Mouse (Mus musculus): Measurements from ENCODE around the gene Dab1. TPM values are rescaled to one million over a fixed set of nuclear protein-coding genes. Genes with fewer than 3 reads are reported as not detected.

Gene Dab1
- polyA plus RNA-seq, 2 experiments: 0.19 to 0.34 TPM

GRCm38 (mm10) chr4:104680475-104680874, 1061.3 kb downstream of the Dab1 start:
- DNase-seq (ENCODE audit: low read depth in 3 of 3, low spot score in 3 of 3) (no peak), ATAC-seq (ENCODE audit: insufficient read depth) (no peak)
- Histone ChIP-seq H3K36me3 (replicated peaks; ENCODE audit: control insufficient read depth, insufficient read depth, low read depth) (no peaks in the 10 kb centered on the region), H3K9ac (replicated peaks) (no peak overlapping the region), H3K27ac (no peak overlapping the region), H3K4me2 (ENCODE audit: low read depth) (no peak overlapping the region), H3K9me3 (ENCODE audit: control insufficient read depth, low read length) (no peaks in the 10 kb centered on the region), H3K4me3 (ENCODE audit: insufficient read depth in 1 of 2, low read depth in 2 of 2, low read length in 2 of 2) (no peak overlapping the region), H3K27me3 (ENCODE audit: control insufficient read depth, insufficient read depth, low read length) (no peaks in the 10 kb centered on the region), H3K4me1 (replicated peaks; ENCODE audit: control insufficient read depth in 2 of 2, insufficient read depth in 2 of 2, low read length in 1 of 2) (no peaks in the 10 kb centered on the region)
- WGBS (ENCODE audit: insufficient replicate concordance): 60% methylated on average over 4 of the region's 4 CpGs
- TF ChIP-seq EP300 (IDR thresholded peaks at IDR 0.05; ENCODE audit: low read depth): no peak
- no peak for TF ChIP-seq CTCF (IDR thresholded peaks at IDR 0.05; ENCODE audit: low read depth)

- Histone ChIP-seq H3K9ac (replicated peaks) (no peak overlapping the region), H3K4me3 (ENCODE audit: insufficient read depth in 1 of 2, low read depth in 2 of 2, low read length in 2 of 2) (no peak overlapping the region), H3K27me3 (ENCODE audit: control insufficient read depth, insufficient read depth, low read length) (no peaks in the 10 kb centered on the region), H3K36me3 (replicated peaks; ENCODE audit: control insufficient read depth, insufficient read depth, low read depth) (no peaks in the 10 kb centered on the region), H3K27ac (no peak overlapping the region), H3K9me3 (ENCODE audit: control insufficient read depth, low read length) (no peaks in the 10 kb centered on the region), H3K4me1 (replicated peaks; ENCODE audit: control insufficient read depth in 2 of 2, insufficient read depth in 2 of 2, low read length in 1 of 2) (no peaks in the 10 kb centered on the region), H3K4me2 (ENCODE audit: low read depth) (no peak overlapping the region)
- ATAC-seq (ENCODE audit: insufficient read depth) (no peak), DNase-seq (ENCODE audit: low read depth in 3 of 3, low spot score in 3 of 3) (no peak)
- TF ChIP-seq CTCF (IDR thresholded peaks at IDR 0.05; ENCODE audit: low read depth): no peak
- no peak for TF ChIP-seq EP300 (IDR thresholded peaks at IDR 0.05; ENCODE audit: low read depth)
- 54% methylated on average over 18 of the region's 18 CpGs for WGBS (ENCODE audit: insufficient replicate concordance)
These were observed 1067.1 kb downstream of the Dab1 start for GRCm38 (mm10) chr4:104686137-104686809.

- no peak for TF ChIP-seq EP300 (IDR thresholded peaks at IDR 0.05; ENCODE audit: low read depth)
- TF ChIP-seq CTCF (IDR thresholded peaks at IDR 0.05; ENCODE audit: low read depth): no peak
- no peak for DNase-seq (ENCODE audit: low read depth in 3 of 3, low spot score in 3 of 3)
- ATAC-seq (ENCODE audit: insufficient read depth): no peak
- H3K4me3 ChIP-seq (ENCODE audit: insufficient read depth in 1 of 2, low read depth in 2 of 2, low read length in 2 of 2): no peak overlapping the region
- no peaks in the 10 kb centered on the region for H3K9me3 ChIP-seq (ENCODE audit: control insufficient read depth, low read length)
- no peak overlapping the region for H3K27ac ChIP-seq
- no peak overlapping the region for H3K9ac ChIP-seq (replicated peaks)
- H3K27me3 ChIP-seq (ENCODE audit: control insufficient read depth, insufficient read depth, low read length): no peaks in the 10 kb centered on the region
- H3K4me2 ChIP-seq (ENCODE audit: low read depth): no peak overlapping the region
- H3K4me1 ChIP-seq (replicated peaks; ENCODE audit: control insufficient read depth in 2 of 2, insufficient read depth in 2 of 2, low read length in 1 of 2): no peaks in the 10 kb centered on the region
- WGBS (ENCODE audit: insufficient replicate concordance): 48% methylated on average over 3 of the region's 3 CpGs
- no peaks in the 10 kb centered on the region for H3K36me3 ChIP-seq (replicated peaks; ENCODE audit: control insufficient read depth, insufficient read depth, low read depth)
These were observed 1069.9 kb downstream of the Dab1 start for GRCm38 (mm10) chr4:104689047-104689446.

- no peak for DNase-seq (ENCODE audit: low read depth in 3 of 3, low spot score in 3 of 3)
- no peaks in the 10 kb centered on the region for H3K9me3 ChIP-seq (ENCODE audit: control insufficient read depth, low read length)
- no peak for TF ChIP-seq EP300 (IDR thresholded peaks at IDR 0.05; ENCODE audit: low read depth)
- TF ChIP-seq CTCF (IDR thresholded peaks at IDR 0.05; ENCODE audit: low read depth): no peak
- H3K4me3 ChIP-seq (ENCODE audit: insufficient read depth in 1 of 2, low read depth in 2 of 2, low read length in 2 of 2): no peak overlapping the region
- H3K4me2 ChIP-seq (ENCODE audit: low read depth): no peak overlapping the region
- H3K27me3 ChIP-seq (ENCODE audit: control insufficient read depth, insufficient read depth, low read length): no peaks in the 10 kb centered on the region
- H3K4me1 ChIP-seq (replicated peaks; ENCODE audit: control insufficient read depth in 2 of 2, insufficient read depth in 2 of 2, low read length in 1 of 2): no peaks in the 10 kb centered on the region
- WGBS (ENCODE audit: insufficient replicate concordance): 73% methylated on average over 7 of the region's 7 CpGs
- no peak for ATAC-seq (ENCODE audit: insufficient read depth)
- H3K9ac ChIP-seq (replicated peaks): no peak overlapping the region
- H3K36me3 ChIP-seq (replicated peaks; ENCODE audit: control insufficient read depth, insufficient read depth, low read depth): no peaks in the 10 kb centered on the region
- H3K27ac ChIP-seq: no peak overlapping the region
These were observed 1071.9 kb downstream of the Dab1 start for GRCm38 (mm10) chr4:104691026-104691425.

DNA sequence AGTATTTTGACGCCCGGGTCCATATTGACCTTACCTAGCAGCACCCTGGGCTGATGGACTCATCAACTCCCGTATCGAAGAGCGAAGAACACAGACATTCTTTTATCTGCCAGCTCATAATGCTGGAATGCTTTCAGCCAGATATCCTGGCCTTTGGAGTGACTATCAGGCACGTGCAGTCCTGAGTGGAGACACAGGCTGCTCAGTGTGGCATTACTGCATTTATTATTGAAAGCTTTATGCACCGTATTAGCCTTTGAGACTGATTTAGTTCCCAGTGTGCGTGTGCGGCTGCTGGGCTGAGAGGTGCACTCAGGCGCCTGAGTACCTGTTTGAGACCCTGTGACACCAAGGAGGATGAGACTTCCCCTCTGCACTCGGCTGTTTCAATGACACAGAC, 1075.0 kb downstream of the Dab1 start:
- WGBS (ENCODE audit: insufficient replicate concordance): 70% methylated on average over 11 of the region's 11 CpGs
- no peaks in the 10 kb centered on the region for H3K4me1 ChIP-seq (replicated peaks; ENCODE audit: control insufficient read depth in 2 of 2, insufficient read depth in 2 of 2, low read length in 1 of 2)
- no peak overlapping the region for H3K4me2 ChIP-seq (ENCODE audit: low read depth)
- no peak overlapping the region for H3K9ac ChIP-seq (replicated peaks)
- no peaks in the 10 kb centered on the region for H3K27me3 ChIP-seq (ENCODE audit: control insufficient read depth, insufficient read depth, low read length)
- H3K4me3 ChIP-seq (ENCODE audit: insufficient read depth in 1 of 2, low read depth in 2 of 2, low read length in 2 of 2): no peak overlapping the region
- TF ChIP-seq CTCF (IDR thresholded peaks at IDR 0.05; ENCODE audit: low read depth): no peak
- no peak for TF ChIP-seq EP300 (IDR thresholded peaks at IDR 0.05; ENCODE audit: low read depth)
- ATAC-seq (ENCODE audit: insufficient read depth) (no peak), DNase-seq (ENCODE audit: low read depth in 3 of 3, low spot score in 3 of 3) (no peak)
- no peaks in the 10 kb centered on the region for H3K36me3 ChIP-seq (replicated peaks; ENCODE audit: control insufficient read depth, insufficient read depth, low read depth)
- H3K27ac ChIP-seq: no peak overlapping the region
- H3K9me3 ChIP-seq (ENCODE audit: control insufficient read depth, low read length): no peaks in the 10 kb centered on the region
